Mouse (Mus musculus) activated CD4-positive, CD25-positive, alpha-beta regulatory T cell, adult 4 months (primary cell): ENCODE results near the gene Slc17a5. TPM values are rescaled to one million over a fixed set of nuclear protein-coding genes. Genes with fewer than 3 reads are reported as not detected.

ENCODE experiments used
- polyA plus RNA-seq, 2 experiments: library from polyadenylated mRNA; unstranded; fragments of 100-300 nt; shearing (Covaris generic); gene quantifications; one replicate each; pipeline ENCODE4 v1.2.1; 2017

Slc17a5 gene
- polyA plus RNA-seq, 2 experiments from 2014 or later: 9.3 to 11.3 TPM

Other genes with a start within 250 kb of the Slc17a5 start
- gene Gsta2, start 232.3 kb downstream of the Slc17a5 start, polyA plus RNA-seq: not detected
- not detected for gene Dppa5a, start 219.9 kb downstream of the Slc17a5 start, polyA plus RNA-seq
- under 1 TPM in 1 of 2 experiments, not detected in 1; 0.16 TPM for gene Ooep, start 209.3 kb downstream of the Slc17a5 start, polyA plus RNA-seq
- gene Ddx43, start 192.3 kb downstream of the Slc17a5 start, polyA plus RNA-seq: 1 to 10 TPM; 2.7 to 3.1 TPM
- gene Cgas, start 144.8 kb downstream of the Slc17a5 start, polyA plus RNA-seq: 1 to 10 TPM; 2.6 to 3.4 TPM
- gene Mto1, start 139.8 kb downstream of the Slc17a5 start, polyA plus RNA-seq: 10 to 100 TPM; 11.6 to 14.8 TPM
- gene Gm17324, start 139.3 kb downstream of the Slc17a5 start, polyA plus RNA-seq: not detected
- over 10,000 TPM; 10,605 to 11,851 TPM for gene Eef1a1, start 98.9 kb downstream of the Slc17a5 start, polyA plus RNA-seq
- under 1 TPM in 1 of 2 experiments, not detected in 1; 0.13 TPM for gene Cd109, start 27.5 kb upstream of the Slc17a5 start, polyA plus RNA-seq